Mouse (Mus musculus): ENCODE measurements at regions not wholly inside any gene's neighbourhood (a gene's known extent, or its start where the extent isn't known, plus 50 kb on each side); places are given as distances from the start of the nearest gene placed in this dataset.
A peak's percentile ranks its signal among the peaks of the same experiment; 100 is the strongest.

- DNase-seq (ENCODE audit: low spot score) = peak; percentile 18
- WGBS = 18% methylated on average over 6 of the region's 6 CpGs
- peaks cover 29% of the 10 kb centered on the region for H3K4me1 ChIP-seq (replicated peaks)
- peaks cover 31% of the 10 kb centered on the region for H3K27me3 ChIP-seq (ENCODE audit: insufficient read depth, poor library complexity, severe bottlenecking)
- no peaks in the 10 kb centered on the region for H3K9me3 ChIP-seq
- H3K27ac ChIP-seq = peak overlapping the region; percentile 70
- no peaks in the 10 kb centered on the region for H3K36me3 ChIP-seq
- H3K4me3 ChIP-seq = no peak overlapping the region
These were observed 157.5 kb upstream of the Irx1 start for GRCm38 (mm10) chr13:72120911-72121553.

GRCm38 (mm10) chr13:72121554-72122229 is 158.2 kb upstream of the Irx1 start:
- H3K27ac ChIP-seq = peak overlapping the region; percentile 70
- peaks cover 31% of the 10 kb centered on the region for H3K27me3 ChIP-seq (ENCODE audit: insufficient read depth, poor library complexity, severe bottlenecking)
- whole genome bisulfite sequencing = 71% methylated on average over 18 of the region's 18 CpGs
- H3K4me3 ChIP-seq = no peak overlapping the region
- no peak for DNase-seq (ENCODE audit: low spot score)
- no peaks in the 10 kb centered on the region for H3K36me3 ChIP-seq
- peaks cover 28% of the 10 kb centered on the region for H3K4me1 ChIP-seq (replicated peaks)
- no peaks in the 10 kb centered on the region for H3K9me3 ChIP-seq

- H3K27me3 ChIP-seq (ENCODE audit: insufficient read depth, poor library complexity, severe bottlenecking) = peaks cover 31% of the 10 kb centered on the region
- H3K4me1 ChIP-seq (replicated peaks) = peaks cover 28% of the 10 kb centered on the region
- no peak overlapping the region for H3K4me3 ChIP-seq
- no peak for DNase-seq (ENCODE audit: low spot score)
- WGBS = 58% methylated on average over 11 of the region's 11 CpGs
- H3K9me3 ChIP-seq = no peaks in the 10 kb centered on the region
- H3K36me3 ChIP-seq = no peaks in the 10 kb centered on the region
- H3K27ac ChIP-seq = 0 out of 2 replicates have a peak overlapping the region, but pooled peaks have one; percentile 70
These were observed 158.7 kb upstream of the Irx1 start for GRCm38 (mm10) chr13:72122230-72122627.

DNA sequence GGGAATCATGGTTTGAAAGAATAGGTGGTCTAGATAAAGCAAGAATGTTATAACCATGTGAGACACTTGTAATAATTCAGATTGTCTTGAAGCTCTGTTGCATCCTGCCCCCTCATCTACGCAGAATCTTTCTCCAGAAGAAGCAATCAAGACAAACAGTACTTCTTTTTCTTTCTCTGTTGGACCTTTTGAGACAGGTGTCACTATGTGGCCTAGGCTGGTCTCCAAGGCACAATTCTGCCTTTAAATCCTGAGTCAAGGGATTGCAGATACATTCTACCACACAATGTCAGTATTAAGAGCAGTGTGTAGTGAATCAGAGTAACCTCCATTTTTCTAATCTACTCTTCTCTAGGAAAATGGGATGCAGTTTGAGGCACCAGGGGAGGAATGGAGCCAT is 164.8 kb upstream of the Irx1 start:
- 90% methylated on average over 1 of the region's 1 CpGs for WGBS
- peaks cover 16% of the 10 kb centered on the region for H3K27me3 ChIP-seq (ENCODE audit: insufficient read depth, poor library complexity, severe bottlenecking)
- DNase-seq (ENCODE audit: low spot score) = no peak

GRCm38 (mm10) chr13:72131341-72131740 is 167.8 kb upstream of the Irx1 start:
- WGBS = 83% methylated on average over 2 of the region's 2 CpGs
- DNase-seq (ENCODE audit: low spot score) = no peak

More for the DNA sequence above, 164.8 kb upstream of the Irx1 start:
- Histone ChIP-seq H3K4me1 (replicated peaks) (0 out of 2 replicates have a peak, but pooled peaks cover 3% of the 10 kb centered on the region), H3K27ac (no peak overlapping the region), H3K9me3 (no peaks in the 10 kb centered on the region), H3K36me3 (no peaks in the 10 kb centered on the region), H3K4me3 (no peak overlapping the region)

DNA sequence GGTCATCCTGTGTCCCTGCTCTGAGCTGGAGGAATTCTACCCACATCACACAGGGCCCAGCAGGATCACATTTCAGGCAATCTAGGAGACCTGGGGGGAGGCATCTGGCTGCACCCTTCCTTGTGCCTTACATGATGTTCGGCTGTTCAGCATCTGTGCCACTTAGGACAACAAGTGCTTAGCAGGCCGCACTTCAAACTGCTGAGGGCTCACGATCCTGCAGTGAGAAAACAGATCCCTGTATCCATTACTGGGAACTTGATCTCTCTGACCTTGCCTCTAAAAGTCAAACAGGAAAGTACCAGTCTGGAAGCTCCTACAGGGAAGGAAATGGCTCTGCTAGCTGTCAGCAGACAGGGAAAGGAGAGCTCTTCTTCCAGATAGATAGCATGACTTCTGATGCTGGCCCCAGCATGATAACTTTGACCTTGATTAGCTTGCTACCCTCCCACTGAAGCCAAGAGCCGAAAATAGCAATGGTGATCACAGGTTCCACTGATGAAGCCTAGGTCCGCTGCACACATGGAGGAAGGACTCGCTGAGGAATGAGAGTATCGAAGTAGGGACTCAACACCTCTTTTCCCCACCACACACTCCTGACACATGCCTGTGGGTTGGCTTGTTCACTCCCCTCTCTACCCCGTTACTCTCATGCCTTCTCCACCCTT is 170.7 kb upstream of the Irx1 start:
- H3K9me3 ChIP-seq = no peaks in the 10 kb centered on the region
- 0 out of 2 replicates have a peak, but pooled peaks cover 3% of the 10 kb centered on the region for H3K4me1 ChIP-seq (replicated peaks)
- H3K36me3 ChIP-seq = no peaks in the 10 kb centered on the region
- WGBS = 75% methylated on average over 8 of the region's 8 CpGs
- DNase-seq (ENCODE audit: low spot score) = peak; percentile 22
- H3K27me3 ChIP-seq (ENCODE audit: insufficient read depth, poor library complexity, severe bottlenecking) = no peaks in the 10 kb centered on the region
- no peak overlapping the region for H3K27ac ChIP-seq
- no peak overlapping the region for H3K4me3 ChIP-seq

More at GRCm38 (mm10) chr13:72131341-72131740, 167.8 kb upstream of the Irx1 start:
- Histone ChIP-seq H3K4me1 (replicated peaks) (0 out of 2 replicates have a peak, but pooled peaks cover 5% of the 10 kb centered on the region), H3K27ac (no peak overlapping the region), H3K4me3 (no peak overlapping the region), H3K27me3 (ENCODE audit: insufficient read depth, poor library complexity, severe bottlenecking) (no peaks in the 10 kb centered on the region; the same call in 1 of the 2 replicates), H3K36me3 (no peaks in the 10 kb centered on the region), H3K9me3 (no peaks in the 10 kb centered on the region)

DNA sequence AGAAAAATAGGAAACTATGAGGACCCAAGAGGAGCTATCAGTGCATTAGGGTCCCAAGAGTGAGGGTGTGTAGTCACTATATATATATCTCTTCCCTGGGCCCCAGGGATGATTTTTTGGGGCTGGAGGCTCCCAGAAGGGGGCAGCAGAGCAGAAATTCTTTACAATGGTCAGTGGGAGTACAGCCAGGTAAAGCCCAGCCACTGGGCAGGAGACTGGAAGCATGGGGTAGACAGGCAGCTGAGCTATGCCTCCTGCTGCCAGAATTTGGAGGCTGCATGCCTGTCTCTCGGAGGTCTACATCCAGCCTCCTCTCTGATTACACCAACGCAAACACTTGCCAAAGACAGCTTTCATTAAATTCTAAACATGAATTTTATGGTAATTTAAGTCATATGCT is 202.7 kb upstream of the Irx1 start:
- no peak overlapping the region for H3K27ac ChIP-seq
- 61% methylated on average over 2 of the region's 2 CpGs for WGBS
- DNase-seq (ENCODE audit: low spot score) = no peak

GRCm38 (mm10) chr13:72167434-72167833 is 203.9 kb upstream of the Irx1 start:
- no peak for DNase-seq (ENCODE audit: low spot score)
- Histone ChIP-seq H3K36me3 (no peaks in the 10 kb centered on the region), H3K4me3 (no peak overlapping the region), H3K9me3 (no peaks in the 10 kb centered on the region), H3K4me1 (replicated peaks) (0 out of 2 replicates have a peak, but pooled peaks cover 4% of the 10 kb centered on the region), H3K27ac (no peak overlapping the region), H3K27me3 (ENCODE audit: insufficient read depth, poor library complexity, severe bottlenecking) (no peaks in the 10 kb centered on the region)
- WGBS = 91% methylated on average over 2 of the region's 2 CpGs

More for the DNA sequence above, 202.7 kb upstream of the Irx1 start:
- H3K36me3 ChIP-seq = no peaks in the 10 kb centered on the region
- H3K27me3 ChIP-seq (ENCODE audit: insufficient read depth, poor library complexity, severe bottlenecking) = no peaks in the 10 kb centered on the region
- 0 out of 2 replicates have a peak, but pooled peaks cover 4% of the 10 kb centered on the region for H3K4me1 ChIP-seq (replicated peaks)
- H3K4me3 ChIP-seq = no peak overlapping the region
- no peaks in the 10 kb centered on the region for H3K9me3 ChIP-seq

DNA sequence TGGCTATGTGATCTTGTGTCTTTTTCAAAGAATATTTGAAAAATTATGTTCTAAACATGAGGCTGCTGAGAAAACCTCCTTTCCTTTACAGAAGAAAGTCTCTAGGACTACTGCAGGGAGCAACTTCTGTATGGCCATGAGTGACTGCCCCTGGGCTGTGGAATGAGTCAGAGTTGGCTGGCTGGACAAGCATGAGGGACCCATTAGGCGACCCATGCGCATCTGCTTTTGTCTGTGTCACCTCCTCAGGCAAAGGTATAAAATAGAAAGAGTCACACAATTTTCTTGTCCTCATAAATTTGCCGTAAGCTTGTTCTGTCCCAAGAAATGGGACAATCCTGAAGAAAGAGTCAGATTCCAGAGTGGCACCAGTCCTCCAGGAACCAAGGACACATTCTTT is 220.1 kb upstream of the Irx1 start:
- Histone ChIP-seq H3K27ac (no peak overlapping the region), H3K27me3 (ENCODE audit: insufficient read depth, poor library complexity, severe bottlenecking) (no peaks in the 10 kb centered on the region), H3K4me3 (no peak overlapping the region), H3K4me1 (replicated peaks) (no peaks in the 10 kb centered on the region), H3K9me3 (no peaks in the 10 kb centered on the region), H3K36me3 (no peaks in the 10 kb centered on the region)
- DNase-seq (ENCODE audit: low spot score) = no peak
- 85% methylated on average over 3 of the region's 3 CpGs for WGBS

DNA sequence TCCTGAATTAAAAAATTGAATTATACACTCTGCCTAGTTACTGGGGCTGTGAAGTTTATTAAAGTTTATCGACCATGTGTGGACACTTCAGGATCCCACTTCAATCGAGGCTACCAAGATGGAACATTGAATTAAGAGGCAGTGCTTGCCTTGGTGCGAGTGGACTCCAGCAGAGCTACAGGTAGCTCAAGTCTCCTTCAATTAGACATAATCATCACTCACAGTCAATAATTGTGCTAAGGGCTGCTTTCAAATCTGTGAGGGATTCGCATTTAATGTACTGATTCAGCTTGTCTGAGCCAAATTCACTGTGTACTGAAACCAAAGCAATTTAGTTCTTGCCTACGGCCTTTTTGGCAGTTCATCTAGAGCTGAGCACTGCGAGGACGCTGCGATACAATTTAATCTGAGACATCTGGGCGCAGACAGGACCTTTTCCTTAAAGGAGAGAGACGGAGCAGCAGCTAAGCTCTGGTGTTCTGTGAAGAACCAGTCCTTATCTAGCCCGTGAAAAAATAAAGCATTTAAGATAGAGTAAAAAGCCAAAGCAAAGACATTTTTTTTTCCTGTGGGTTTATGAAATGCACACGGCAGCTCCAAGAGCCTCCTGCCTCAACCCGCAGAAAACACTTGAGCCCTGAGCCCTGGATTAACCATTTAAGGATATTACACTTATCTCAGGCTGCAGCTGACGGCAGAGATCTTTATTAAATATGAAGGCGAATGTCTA is 220.8 kb upstream of the Irx1 start:
- DNase-seq (ENCODE audit: low spot score) = no peak
- no peaks in the 10 kb centered on the region for H3K36me3 ChIP-seq
- H3K9me3 ChIP-seq = no peaks in the 10 kb centered on the region
- WGBS = 85% methylated on average over 15 of the region's 15 CpGs
- H3K27me3 ChIP-seq (ENCODE audit: insufficient read depth, poor library complexity, severe bottlenecking) = no peaks in the 10 kb centered on the region
- H3K4me3 ChIP-seq = no peak overlapping the region
- no peak overlapping the region for H3K27ac ChIP-seq
- no peaks in the 10 kb centered on the region for H3K4me1 ChIP-seq (replicated peaks)

DNA sequence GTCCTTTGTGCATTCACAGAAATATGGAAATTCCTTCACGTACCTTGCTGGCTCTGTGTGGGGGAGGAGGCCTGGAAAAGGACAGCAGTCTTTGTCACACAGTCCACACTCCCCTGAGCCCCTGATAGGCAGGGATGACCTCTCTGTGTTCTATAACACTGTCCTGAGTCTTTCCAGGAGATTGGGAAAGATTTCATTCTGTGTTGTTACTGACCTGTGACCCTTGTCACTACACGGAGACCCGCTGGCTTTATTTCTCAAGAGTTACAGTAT is 221.3 kb upstream of the Irx1 start:
- Histone ChIP-seq H3K27ac (no peak overlapping the region), H3K36me3 (no peaks in the 10 kb centered on the region), H3K27me3 (ENCODE audit: insufficient read depth, poor library complexity, severe bottlenecking) (no peaks in the 10 kb centered on the region), H3K4me1 (replicated peaks) (no peaks in the 10 kb centered on the region), H3K9me3 (no peaks in the 10 kb centered on the region), H3K4me3 (no peak overlapping the region)
- no peak for DNase-seq (ENCODE audit: low spot score)
- WGBS = 87% methylated on average over 3 of the region's 3 CpGs

DNA sequence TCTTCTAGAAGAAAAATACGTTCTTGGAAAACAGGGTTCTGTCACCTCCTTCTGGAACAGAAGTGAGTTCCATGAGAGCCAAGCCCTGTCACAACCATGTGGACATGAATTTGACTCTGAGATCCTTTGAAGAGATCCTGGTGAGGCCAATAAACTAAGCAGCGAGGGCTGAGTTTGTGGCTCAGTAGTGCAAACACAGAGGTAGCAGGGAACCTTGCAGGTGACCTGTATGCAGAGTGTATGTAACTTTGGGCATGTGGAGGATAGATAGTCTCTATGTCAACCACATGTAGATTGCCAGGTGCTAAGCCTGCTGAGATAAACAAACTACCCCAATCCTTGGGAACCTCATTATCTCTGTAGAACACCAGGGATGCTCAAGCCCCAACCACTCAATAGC is 232.4 kb upstream of the Irx1 start:
- Histone ChIP-seq H3K36me3 (no peaks in the 10 kb centered on the region), H3K27ac (no peak overlapping the region), H3K9me3 (no peaks in the 10 kb centered on the region), H3K4me1 (replicated peaks) (peaks cover 7% of the 10 kb centered on the region; the same call in 1 of the 2 replicates), H3K27me3 (ENCODE audit: insufficient read depth, poor library complexity, severe bottlenecking) (no peaks in the 10 kb centered on the region), H3K4me3 (no peak overlapping the region)
- no peak for DNase-seq (ENCODE audit: low spot score)
- WGBS = 86% methylated on average over 2 of the region's 2 CpGs
